Mouse (Mus musculus): ENCODE results near the gene Prss28.

DNA sequence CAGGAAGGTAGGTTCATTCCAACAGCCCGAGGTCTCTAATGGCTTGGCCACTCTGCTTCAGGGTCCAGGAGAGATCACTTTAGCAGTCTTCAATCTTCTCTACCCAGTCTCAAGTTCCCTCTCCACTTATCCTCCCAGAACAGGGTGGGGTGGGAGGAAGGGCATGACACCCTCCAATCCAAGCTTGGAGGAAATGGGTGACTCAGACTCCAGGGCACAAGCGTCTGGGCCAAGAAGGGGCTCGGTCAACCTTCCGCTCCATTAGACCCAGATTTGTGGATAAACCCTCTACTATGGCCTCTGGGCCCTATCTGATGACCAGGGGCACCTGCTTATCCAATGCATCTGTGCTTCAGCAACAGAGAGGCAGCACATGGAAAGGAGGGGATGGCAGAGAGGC lies 37.0 kb downstream of the Prss28 start, which contains the start of gene Tpsab1:
- no peak for TF ChIP-seq CTCF (IDR thresholded peaks at IDR 0.05; ENCODE audit: extremely low read depth, insufficient read depth, insufficient read length, insufficient replicate concordance)
- no peak for TF ChIP-seq POLR2A (IDR thresholded peaks at IDR 0.05; ENCODE audit: low read depth, low read length)
